Mouse (Mus musculus) limb, embryonic 13.5 days (tissue): ENCODE results near the gene Vmn2r103. TPM values are rescaled to one million over a fixed set of nuclear protein-coding genes. Genes with fewer than 3 reads are reported as not detected.

Experiments
- ATAC-seq: fragments of 200-750 bp; cut with Nextera tagmentation; 2 replicates; pipeline ENCODE4 v1.8.0; 2017; ENCODE audit warnings: low read depth, moderate number of reproducible peaks, moderate TSS enrichment; ENCODE audit not compliant: low FRiP score
- H3K27ac ChIP-seq: fragments of 300-500 bp; sonication (generic); 2 replicates; pipeline ENCODE4 v1.5.1; 2015; ENCODE audit warnings: inconsistent platforms, mild to moderate bottlenecking, moderate library complexity
- H3K27me3 ChIP-seq: fragments of 300-500 bp; sonication (generic); 2 replicates; pipeline ENCODE4 v1.6.1; 2015; ENCODE audit warnings: mild to moderate bottlenecking, inconsistent platforms
- H3K36me3 ChIP-seq: fragments of 300-500 bp; sonication (generic); 2 replicates; pipeline ENCODE4 v1.6.1; 2015; ENCODE audit warnings: inconsistent platforms, mild to moderate bottlenecking, moderate library complexity
- H3K4me1 ChIP-seq: fragments of 300-500 bp; sonication (generic); 2 replicates; pipeline ENCODE4 v1.6.1; 2015; ENCODE audit warnings: inconsistent platforms
- H3K4me2 ChIP-seq: fragments of 300-500 bp; sonication (generic); replicated peaks from 2 replicates; pipeline ENCODE4 v1.6.1; 2015; ENCODE audit warnings: inconsistent platforms, mild to moderate bottlenecking, moderate library complexity
- H3K4me3 ChIP-seq: fragments of 300-500 bp; sonication (generic); 2 replicates; pipeline ENCODE4 v1.5.1; 2015; ENCODE audit warnings: moderate library complexity, mild to moderate bottlenecking, inconsistent platforms
- H3K9ac ChIP-seq: fragments of 300-500 bp; sonication (generic); 2 replicates; pipeline ENCODE4 v1.6.1; 2015; ENCODE audit warnings: mild to moderate bottlenecking, inconsistent platforms
- H3K9me3 ChIP-seq: fragments of 300-500 bp; sonication (generic); 2 replicates; pipeline ENCODE4 v1.6.1; 2016; ENCODE audit warnings: inconsistent platforms
- WGBS: fragments of 180-500 bp; shearing (Covaris S2); methylation state at CpG from one replicate; pipeline ENCODE4 v1.1.7; 2015; 5-methylcytosine and 5-hydroxymethylcytosine counted together
- polyA plus RNA-seq: library from polyadenylated mRNA; unstranded; fragments of >200 nt; fragmentation: Nextera tagmentation; extraction: Ambion mirVana; gene quantifications from 2 replicates; pipeline ENCODE4 v1.2.1, GENCODE M21; 2015

The Vmn2r103 gene
- polyA plus RNA-seq = not detected in 2 replicates

GRCm38 (mm10) chr17:19773063-19773462 is at the start of gene Vmn2r103:
Vmn2r103 (plus strand) TSS chr17:19773363.
- no peak within 1 kb of the TSS for H3K9ac ChIP-seq

GRCm38 (mm10) chr17:19778994-19779393 is 5.8 kb downstream of the Vmn2r103 start:
- H3K27me3 ChIP-seq = no peaks in the 10 kb centered on the region
- H3K4me3 ChIP-seq = no peak overlapping the region
- no peak overlapping the region for H3K27ac ChIP-seq
- WGBS = 84% methylated on average over 4 of the region's 4 CpGs
- no peak overlapping the region for H3K9ac ChIP-seq
- no peak for ATAC-seq
- H3K36me3 ChIP-seq = no peaks in the 10 kb centered on the region
- H3K4me1 ChIP-seq = no peaks in the 10 kb centered on the region
- no peak overlapping the region for H3K4me2 ChIP-seq
- 0 out of 2 replicates have a peak, but pooled peaks cover 2% of the 10 kb centered on the region for H3K9me3 ChIP-seq

More at GRCm38 (mm10) chr17:19773063-19773462, at the start of gene Vmn2r103:
- no peaks in the 10 kb centered on the region for H3K36me3 ChIP-seq
- H3K4me3 ChIP-seq = no peak within 1 kb of the TSS
- no peaks in the 10 kb centered on the region for H3K27me3 ChIP-seq
- H3K4me2 ChIP-seq = no peak within 1 kb of the TSS
- no peaks in the 10 kb centered on the region for H3K9me3 ChIP-seq
- H3K27ac ChIP-seq = no peak within 1 kb of the TSS
- no peak for ATAC-seq
- H3K4me1 ChIP-seq = no peaks in the 10 kb centered on the region
- 63% methylated on average over 4 of the region's 4 CpGs for WGBS

GRCm38 (mm10) chr17:19789248-19789647 is 16.1 kb downstream of the Vmn2r103 start:
- Histone ChIP-seq H3K4me2 (no peak overlapping the region), H3K4me1 (no peaks in the 10 kb centered on the region), H3K9ac (no peak overlapping the region), H3K4me3 (no peak overlapping the region), H3K27me3 (no peaks in the 10 kb centered on the region), H3K27ac (no peak overlapping the region), H3K9me3 (peaks cover 5% of the 10 kb centered on the region; the same call in 1 of the 2 replicates), H3K36me3 (no peaks in the 10 kb centered on the region)
- ATAC-seq = no peak
- WGBS = 71% methylated on average over 1 of the region's 1 CpGs

Other genes with a start within 250 kb of the Vmn2r103 start
- not detected in 2 replicates for gene Vmn2r101, start 196.1 kb upstream of the Vmn2r103 start, polyA plus RNA-seq
- not detected in 2 replicates for gene Vmn2r102, start 113.0 kb upstream of the Vmn2r103 start, polyA plus RNA-seq